Mouse (Mus musculus): ENCODE results near the gene Gapdhs. TPM values are rescaled to one million over a fixed set of nuclear protein-coding genes. Genes with fewer than 3 reads are reported as not detected.
"Not testable (repeated sequence)": the region's sequence is repeated elsewhere in the genome, so short reads cannot be mapped to it uniquely, and the experiment has no call there.

The Gapdhs gene
- 0.24 TPM in 1 of 2 replicates, not detected in the other for polyA plus RNA-seq (2014; fragmentation: Nextera tagmentation; extraction: Ambion mirVana)

- not testable (repeated sequence) for DNase-seq (ENCODE audit: low spot score); H3K4me3 ChIP-seq (ENCODE audit: low read depth, low read length); H3K9ac ChIP-seq (replicated peaks; ENCODE audit: low read length); H3K9me3 ChIP-seq (replicated peaks; ENCODE audit: control insufficient read depth, low read length); H3K36me3 ChIP-seq (replicated peaks; ENCODE audit: control insufficient read depth, insufficient read depth, low read depth, low read length); ATAC-seq (replicated peaks; ENCODE audit: insufficient number of reproducible peaks, low FRiP score, low TSS enrichment, low read depth); H3K4me2 ChIP-seq (ENCODE audit: low read depth, low read length); H3K27me3 ChIP-seq (ENCODE audit: control insufficient read depth, insufficient read depth, low read length); H3K27ac ChIP-seq (replicated peaks; ENCODE audit: low read depth, low read length); H3K4me1 ChIP-seq (ENCODE audit: control insufficient read depth, insufficient read depth, low read length)
- WGBS = 80% methylated on average over 1 of the region's 4 CpGs
These were observed at the start of gene Gapdhs for GRCm38 (mm10) chr7:30743617-30744016. TSS of gene Gapdhs (minus strand) at chr7:30743681.

GRCm38 (mm10) chr7:30791921-30792320, 48.4 kb upstream of the Gapdhs start:
- Histone ChIP-seq H3K27ac (replicated peaks; ENCODE audit: low read depth, low read length) (no peak overlapping the region), H3K9me3 (replicated peaks; ENCODE audit: control insufficient read depth, low read length) (no peaks in the 10 kb centered on the region), H3K4me3 (ENCODE audit: low read depth, low read length) (no peak overlapping the region), H3K27me3 (ENCODE audit: control insufficient read depth, insufficient read depth, low read length) (no peaks in the 10 kb centered on the region), H3K4me2 (ENCODE audit: low read depth, low read length) (no peak overlapping the region), H3K4me1 (ENCODE audit: control insufficient read depth, insufficient read depth, low read length) (no peaks in the 10 kb centered on the region), H3K9ac (replicated peaks; ENCODE audit: low read length) (no peak overlapping the region), H3K36me3 (replicated peaks; ENCODE audit: control insufficient read depth, insufficient read depth, low read depth, low read length) (no peaks in the 10 kb centered on the region)
- ATAC-seq (replicated peaks; ENCODE audit: insufficient number of reproducible peaks, low FRiP score, low TSS enrichment, low read depth) (no peak), DNase-seq (ENCODE audit: low spot score) (no peak)
- WGBS = 27% methylated on average over 9 of the region's 9 CpGs

GRCm38 (mm10) chr7:30790141-30790540, 46.7 kb upstream of the Gapdhs start:
- H3K9ac ChIP-seq (replicated peaks; ENCODE audit: low read length) = no peak overlapping the region
- DNase-seq (ENCODE audit: low spot score) (no peak), ATAC-seq (replicated peaks; ENCODE audit: insufficient number of reproducible peaks, low FRiP score, low TSS enrichment, low read depth) (no peak)
- no peaks in the 10 kb centered on the region for H3K9me3 ChIP-seq (replicated peaks; ENCODE audit: control insufficient read depth, low read length)
- no peak overlapping the region for H3K4me3 ChIP-seq (ENCODE audit: low read depth, low read length)
- no peaks in the 10 kb centered on the region for H3K4me1 ChIP-seq (ENCODE audit: control insufficient read depth, insufficient read depth, low read length)
- no peak overlapping the region for H3K4me2 ChIP-seq (ENCODE audit: low read depth, low read length)
- 80% methylated on average over 10 of the region's 10 CpGs for WGBS
- H3K27ac ChIP-seq (replicated peaks; ENCODE audit: low read depth, low read length) = no peak overlapping the region
- H3K27me3 ChIP-seq (ENCODE audit: control insufficient read depth, insufficient read depth, low read length) = no peaks in the 10 kb centered on the region
- H3K36me3 ChIP-seq (replicated peaks; ENCODE audit: control insufficient read depth, insufficient read depth, low read depth, low read length) = no peaks in the 10 kb centered on the region

- WGBS = 43% methylated on average over 15 of the region's 15 CpGs
- no peaks in the 10 kb centered on the region for H3K9me3 ChIP-seq (replicated peaks; ENCODE audit: control insufficient read depth, low read length)
- H3K9ac ChIP-seq (replicated peaks; ENCODE audit: low read length) = no peak within 1 kb of the TSS
- DNase-seq (ENCODE audit: low spot score) (no peak), ATAC-seq (replicated peaks; ENCODE audit: insufficient number of reproducible peaks, low FRiP score, low TSS enrichment, low read depth) (no peak)
- H3K4me2 ChIP-seq (ENCODE audit: low read depth, low read length) = no peak within 1 kb of the TSS
- H3K4me1 ChIP-seq (ENCODE audit: control insufficient read depth, insufficient read depth, low read length) = no peaks in the 10 kb centered on the region
- H3K36me3 ChIP-seq (replicated peaks; ENCODE audit: control insufficient read depth, insufficient read depth, low read depth, low read length) = no peaks in the 10 kb centered on the region
- H3K4me3 ChIP-seq (ENCODE audit: low read depth, low read length) = no peak within 1 kb of the TSS
- no peak within 1 kb of the TSS for H3K27ac ChIP-seq (replicated peaks; ENCODE audit: low read depth, low read length)
- H3K27me3 ChIP-seq (ENCODE audit: control insufficient read depth, insufficient read depth, low read length) = no peaks in the 10 kb centered on the region
These were observed 44.0 kb upstream of the Gapdhs start, which contains the start of gene Krtdap for GRCm38 (mm10) chr7:30787377-30788022. TSS of gene Krtdap (plus strand) at chr7:30787896.

GRCm38 (mm10) chr7:30785721-30786546, 42.5 kb upstream of the Gapdhs start:
- Histone ChIP-seq H3K9me3 (replicated peaks; ENCODE audit: control insufficient read depth, low read length) (no peaks in the 10 kb centered on the region), H3K27ac (replicated peaks; ENCODE audit: low read depth, low read length) (no peak overlapping the region), H3K36me3 (replicated peaks; ENCODE audit: control insufficient read depth, insufficient read depth, low read depth, low read length) (no peaks in the 10 kb centered on the region), H3K4me1 (ENCODE audit: control insufficient read depth, insufficient read depth, low read length) (no peaks in the 10 kb centered on the region), H3K27me3 (ENCODE audit: control insufficient read depth, insufficient read depth, low read length) (no peaks in the 10 kb centered on the region), H3K4me3 (ENCODE audit: low read depth, low read length) (no peak overlapping the region), H3K9ac (replicated peaks; ENCODE audit: low read length) (no peak overlapping the region), H3K4me2 (ENCODE audit: low read depth, low read length) (no peak overlapping the region)
- ATAC-seq (replicated peaks; ENCODE audit: insufficient number of reproducible peaks, low FRiP score, low TSS enrichment, low read depth) (no peak), DNase-seq (ENCODE audit: low spot score) (no peak)
- 72% methylated on average over 13 of the region's 13 CpGs for WGBS

- Histone ChIP-seq H3K9me3 (replicated peaks; ENCODE audit: control insufficient read depth, low read length) (no peaks in the 10 kb centered on the region), H3K27me3 (ENCODE audit: control insufficient read depth, insufficient read depth, low read length) (no peaks in the 10 kb centered on the region), H3K27ac (replicated peaks; ENCODE audit: low read depth, low read length) (no peak overlapping the region), H3K4me2 (ENCODE audit: low read depth, low read length) (no peak overlapping the region), H3K36me3 (replicated peaks; ENCODE audit: control insufficient read depth, insufficient read depth, low read depth, low read length) (no peaks in the 10 kb centered on the region), H3K9ac (replicated peaks; ENCODE audit: low read length) (no peak overlapping the region), H3K4me3 (ENCODE audit: low read depth, low read length) (no peak overlapping the region), H3K4me1 (ENCODE audit: control insufficient read depth, insufficient read depth, low read length) (no peaks in the 10 kb centered on the region)
- DNase-seq (ENCODE audit: low spot score) = no peak
- WGBS = 84% methylated on average over 1 of the region's 1 CpGs
- no peak for ATAC-seq (replicated peaks; ENCODE audit: insufficient number of reproducible peaks, low FRiP score, low TSS enrichment, low read depth)
These were observed 41.7 kb upstream of the Gapdhs start for GRCm38 (mm10) chr7:30785154-30785553.

GRCm38 (mm10) chr7:30782658-30783057, 39.2 kb upstream of the Gapdhs start:
- WGBS = 83% methylated on average over 3 of the region's 3 CpGs
- no peak overlapping the region for H3K4me3 ChIP-seq (ENCODE audit: low read depth, low read length)

GRCm38 (mm10) chr7:30781792-30782191, 38.3 kb upstream of the Gapdhs start:
- WGBS = 66% methylated on average over 4 of the region's 4 CpGs

More at GRCm38 (mm10) chr7:30782658-30783057, 39.2 kb upstream of the Gapdhs start:
- Histone ChIP-seq H3K9ac (replicated peaks; ENCODE audit: low read length) (no peak overlapping the region), H3K27ac (replicated peaks; ENCODE audit: low read depth, low read length) (no peak overlapping the region), H3K36me3 (replicated peaks; ENCODE audit: control insufficient read depth, insufficient read depth, low read depth, low read length) (no peaks in the 10 kb centered on the region), H3K27me3 (ENCODE audit: control insufficient read depth, insufficient read depth, low read length) (no peaks in the 10 kb centered on the region), H3K9me3 (replicated peaks; ENCODE audit: control insufficient read depth, low read length) (no peaks in the 10 kb centered on the region), H3K4me2 (ENCODE audit: low read depth, low read length) (no peak overlapping the region), H3K4me1 (ENCODE audit: control insufficient read depth, insufficient read depth, low read length) (no peaks in the 10 kb centered on the region)
- ATAC-seq (replicated peaks; ENCODE audit: insufficient number of reproducible peaks, low FRiP score, low TSS enrichment, low read depth) (no peak), DNase-seq (ENCODE audit: low spot score) (no peak)

More at GRCm38 (mm10) chr7:30781792-30782191, 38.3 kb upstream of the Gapdhs start:
- Histone ChIP-seq H3K9ac (replicated peaks; ENCODE audit: low read length) (no peak overlapping the region), H3K36me3 (replicated peaks; ENCODE audit: control insufficient read depth, insufficient read depth, low read depth, low read length) (no peaks in the 10 kb centered on the region), H3K4me3 (ENCODE audit: low read depth, low read length) (no peak overlapping the region), H3K9me3 (replicated peaks; ENCODE audit: control insufficient read depth, low read length) (no peaks in the 10 kb centered on the region), H3K27ac (replicated peaks; ENCODE audit: low read depth, low read length) (no peak overlapping the region), H3K27me3 (ENCODE audit: control insufficient read depth, insufficient read depth, low read length) (no peaks in the 10 kb centered on the region), H3K4me2 (ENCODE audit: low read depth, low read length) (no peak overlapping the region), H3K4me1 (ENCODE audit: control insufficient read depth, insufficient read depth, low read length) (no peaks in the 10 kb centered on the region)
- no peak for DNase-seq (ENCODE audit: low spot score)
- no peak for ATAC-seq (replicated peaks; ENCODE audit: insufficient number of reproducible peaks, low FRiP score, low TSS enrichment, low read depth)
